Mouse (Mus musculus) brain, embryonic 14.5 days (tissue): ENCODE results near the gene Spdye4a. TPM values are rescaled to one million over a fixed set of nuclear protein-coding genes. Genes with fewer than 3 reads are reported as not detected.
A peak's percentile ranks its signal among the peaks of the same experiment; 100 is the strongest.

Experiments
- DNase-seq: peaks from one replicate; pipeline ENCODE4 v3.0.0-alpha.2; 2011; ENCODE audit warnings: low read depth
- CTCF ChIP-seq: fragments of 200-500 bp; IDR thresholded peaks from 2 replicates; pipeline ENCODE4 v1.5.1; 2012; ENCODE audit warnings: inconsistent platforms, mild to moderate bottlenecking, moderate library complexity, borderline replicate concordance; ENCODE audit not compliant: insufficient read depth, insufficient read length; ENCODE audit errors: extremely low read depth
- POLR2A ChIP-seq: fragments of 200-500 bp; IDR thresholded peaks from 2 replicates; pipeline ENCODE4 v1.6.1; 2012; ENCODE audit warnings: mild to moderate bottlenecking, inconsistent platforms, borderline replicate concordance; ENCODE audit not compliant: poor library complexity, insufficient read depth, insufficient read length, severe bottlenecking; ENCODE audit errors: extremely low read depth
- polyA plus RNA-seq: library from polyadenylated mRNA; depleted of rRNA; stranded (reverse); fragments of >200 nt; gene quantifications from 2 replicates; pipeline ENCODE4 v1.2.3, GENCODE M21; 2012

The Spdye4a gene
- polyA plus RNA-seq, 1 experiment = not detected

DNA sequence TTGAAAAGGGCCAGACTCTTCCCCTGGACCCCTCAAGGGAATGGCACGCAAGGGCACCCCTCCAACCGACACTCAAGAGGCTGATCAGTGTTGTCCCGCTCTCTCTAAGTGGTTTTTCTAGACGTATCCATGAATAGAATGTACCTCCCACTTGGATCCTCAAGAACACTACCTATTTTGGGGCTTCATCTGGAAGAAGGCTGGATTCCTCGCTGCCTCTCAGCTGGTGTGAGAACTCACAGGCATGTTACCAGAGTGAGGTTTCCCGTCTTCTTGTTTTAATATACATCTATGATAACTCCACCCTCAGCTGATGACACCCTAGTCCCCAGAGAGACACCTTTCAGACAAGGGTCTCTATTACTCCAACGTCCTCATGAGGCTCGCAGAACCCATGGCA is 34.9 kb upstream of the Spdye4a start:
- no peak for TF ChIP-seq POLR2A
- no peak for TF ChIP-seq CTCF

GRCm38 (mm10) chr5:143255802-143256201 is 29.1 kb upstream of the Spdye4a start:
- DNase-seq = no peak
- TF ChIP-seq POLR2A (no peak), CTCF (no peak)

More for the DNA sequence above, 34.9 kb upstream of the Spdye4a start:
- DNase-seq = no peak

GRCm38 (mm10) chr5:143255131-143255519 is 28.4 kb upstream of the Spdye4a start:
- DNase-seq = no peak
- TF ChIP-seq POLR2A = no peak
- TF ChIP-seq CTCF = no peak

DNA sequence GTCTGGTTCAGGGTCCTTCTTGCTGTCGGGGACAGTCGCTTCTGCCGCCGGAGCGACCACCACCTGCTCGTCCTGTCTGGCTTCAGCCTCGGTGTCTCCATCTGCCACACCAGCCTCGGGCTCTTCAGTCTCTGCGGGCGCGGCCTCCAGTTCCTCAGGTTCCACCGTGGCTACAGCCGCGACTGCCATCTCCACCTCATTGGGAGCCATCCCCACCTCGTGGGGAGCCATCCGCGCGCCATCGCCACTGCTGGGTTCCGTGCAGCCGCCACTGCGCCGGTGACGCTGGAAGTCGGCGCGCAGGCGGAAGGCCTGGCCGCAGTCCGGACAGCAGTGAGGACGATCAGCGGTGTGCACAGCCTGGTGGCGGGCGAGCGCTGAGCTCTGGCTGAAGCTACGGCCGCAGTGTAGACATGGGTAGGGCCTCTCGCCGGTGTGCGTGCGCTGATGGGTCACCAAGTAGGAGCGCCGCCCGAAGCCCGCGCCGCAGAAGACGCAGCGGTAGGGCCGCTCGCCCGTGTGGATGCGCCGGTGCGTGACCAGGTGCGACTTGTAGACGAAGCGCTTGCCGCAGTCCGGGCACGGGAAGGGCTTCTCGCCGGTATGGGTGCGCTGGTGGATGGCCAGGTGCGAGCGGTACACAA is 27.9 kb upstream of the Spdye4a start:
- TF ChIP-seq POLR2A (no peak), CTCF (no peak)

DNA sequence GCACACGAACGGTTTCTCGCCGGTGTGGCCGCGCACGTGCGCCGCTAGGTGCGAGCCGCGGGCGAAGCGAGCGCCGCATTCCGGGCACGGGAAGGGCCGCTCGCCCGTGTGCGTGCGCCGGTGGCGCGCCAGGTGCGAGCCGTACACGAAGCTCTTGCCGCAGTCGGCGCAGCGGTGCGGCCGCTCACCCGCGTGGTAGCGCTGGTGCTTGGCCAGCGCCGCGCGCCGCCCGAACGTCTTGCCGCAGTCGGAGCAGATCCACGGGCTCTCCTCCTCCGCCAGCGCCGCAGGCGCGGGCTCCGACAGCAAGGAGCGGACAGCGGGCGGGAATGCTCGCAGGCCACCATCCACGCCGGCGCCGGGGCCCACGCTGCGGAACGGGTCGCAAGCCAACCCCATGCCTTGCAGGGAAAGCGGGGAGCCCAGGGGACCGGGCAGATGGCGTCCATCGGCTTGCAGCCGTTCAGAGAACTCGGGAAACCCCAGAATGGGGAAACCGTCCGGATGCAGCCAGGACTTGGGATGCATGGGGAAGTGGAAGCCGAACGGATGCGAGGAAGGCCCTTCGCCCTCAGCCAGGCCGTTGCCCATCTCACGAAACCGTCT is 27.3 kb upstream of the Spdye4a start:
- peak; percentile 59 for DNase-seq
- TF ChIP-seq CTCF (no peak), POLR2A (no peak)

More for the DNA sequence above, 27.9 kb upstream of the Spdye4a start:
- peak; percentile 34 for DNase-seq

DNA sequence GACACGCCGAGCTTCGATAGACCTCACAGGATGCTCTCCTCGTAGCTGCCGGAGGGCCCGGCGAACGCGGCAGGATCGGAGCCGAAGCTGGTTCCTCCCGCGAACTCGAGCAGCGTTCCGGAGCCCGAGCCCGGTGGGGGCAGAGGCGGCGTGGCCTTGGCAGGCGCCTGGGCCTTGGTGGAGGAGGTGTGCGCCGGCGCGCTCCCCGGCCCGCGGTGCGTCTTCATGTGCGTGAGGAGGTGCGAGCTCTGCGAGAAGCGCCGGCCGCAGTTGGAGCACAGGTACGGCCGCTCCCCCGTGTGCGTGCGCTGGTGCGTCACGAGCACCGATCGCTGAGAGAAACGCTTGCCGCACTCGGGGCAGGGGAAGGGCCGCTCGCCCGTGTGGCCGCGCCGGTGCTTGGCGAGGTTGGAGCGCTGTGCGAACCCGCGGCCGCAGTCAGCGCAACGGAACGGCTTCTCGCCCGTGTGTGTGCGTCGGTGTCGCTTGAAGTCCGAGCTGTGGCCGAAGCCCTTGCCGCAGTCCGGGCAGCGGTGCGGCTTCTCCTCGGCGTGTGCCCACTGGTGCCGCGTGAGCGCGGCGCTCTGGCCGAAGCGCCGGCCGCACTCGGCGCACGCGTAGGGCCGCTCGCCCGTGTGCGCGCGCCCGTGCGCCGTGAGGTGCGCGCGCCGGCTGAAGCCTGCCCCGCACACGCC is 26.6 kb upstream of the Spdye4a start:
- DNase-seq = peak; percentile 41
- TF ChIP-seq POLR2A (no peak), CTCF (no peak)

DNA sequence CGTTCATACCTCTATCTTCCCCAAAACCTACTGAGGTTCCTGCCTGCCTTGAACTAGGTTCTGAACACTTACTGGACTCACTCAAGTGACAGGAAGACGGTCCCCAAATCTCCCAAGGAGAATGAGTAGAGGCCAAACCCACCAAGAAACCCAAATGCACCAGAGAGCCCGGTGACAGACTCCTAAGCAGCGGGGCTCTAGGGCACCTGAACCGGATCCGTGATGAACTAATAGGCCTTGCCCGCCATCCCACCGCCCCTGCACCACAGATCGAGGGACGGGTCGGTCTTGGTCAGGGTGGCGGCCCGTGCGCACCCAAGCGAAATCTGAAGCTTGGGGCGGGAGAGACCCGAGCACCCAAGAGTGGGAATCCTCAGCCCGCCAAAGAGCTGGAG is 26.1 kb upstream of the Spdye4a start:
- no peak for DNase-seq
- no peak for TF ChIP-seq CTCF
- TF ChIP-seq POLR2A = no peak

GRCm38 (mm10) chr5:143252039-143252438 is 25.3 kb upstream of the Spdye4a start:
- TF ChIP-seq POLR2A (no peak), CTCF (no peak)
- DNase-seq = no peak

- no peak for TF ChIP-seq CTCF
- TF ChIP-seq POLR2A = no peak
Measured at GRCm38 (mm10) chr5:143244926-143245325, 18.2 kb upstream of the Spdye4a start.

DNA sequence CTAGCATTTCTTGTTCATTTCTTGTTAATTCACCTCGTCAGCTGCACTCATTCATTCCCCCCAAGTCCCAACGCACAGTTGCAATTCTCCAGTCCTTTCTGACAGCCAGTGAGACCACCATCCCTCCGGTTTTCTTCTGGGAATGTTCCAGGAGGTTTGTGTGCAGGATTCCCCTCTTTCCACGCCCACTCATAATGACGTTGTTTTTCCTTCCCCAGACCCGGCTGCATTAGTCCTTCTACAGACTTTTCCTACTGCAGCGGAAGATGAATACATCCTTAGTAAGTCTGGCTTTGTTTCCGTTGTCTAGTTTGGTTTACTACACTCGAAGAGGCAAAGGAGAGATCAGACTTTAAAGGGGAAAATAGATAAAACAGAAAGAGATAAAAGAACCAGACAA is 9.3 kb upstream of the Spdye4a start:
- no peak for DNase-seq
- TF ChIP-seq POLR2A (no peak), CTCF (no peak)

More at GRCm38 (mm10) chr5:143244926-143245325, 18.2 kb upstream of the Spdye4a start:
- DNase-seq = no peak

DNA sequence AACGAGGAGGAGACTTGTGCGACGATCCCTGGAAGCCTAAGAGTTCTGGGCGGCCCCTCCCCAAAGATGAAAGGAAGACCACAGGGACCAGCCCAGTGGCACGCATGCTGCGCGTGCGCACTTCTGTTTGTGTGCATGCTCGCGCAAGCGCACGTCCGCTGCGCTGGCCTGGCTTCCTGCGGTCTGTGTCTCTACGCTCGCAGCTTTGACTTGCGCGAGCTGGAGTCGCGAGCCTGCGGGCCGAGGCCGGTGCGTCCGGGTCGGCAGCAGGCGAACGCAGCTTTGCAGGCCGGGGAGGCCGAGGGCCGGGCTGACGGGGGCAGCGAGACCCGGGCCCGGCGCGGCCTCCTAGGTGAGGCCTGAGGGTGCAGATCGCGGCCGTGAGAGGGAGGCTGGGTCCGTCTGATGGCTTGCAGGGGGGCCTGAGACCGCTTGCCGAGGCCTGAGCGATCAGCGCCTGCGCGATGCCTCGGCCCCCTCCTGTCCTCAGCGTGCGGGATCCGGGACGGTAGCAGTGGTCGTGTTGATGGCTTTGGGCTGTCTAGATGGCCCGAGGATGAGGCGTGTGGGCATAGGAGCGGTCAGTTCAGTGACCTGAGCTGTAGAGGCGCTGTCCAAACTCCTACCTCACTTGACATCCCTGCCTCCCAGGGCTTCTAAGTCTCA is 8.5 kb upstream of the Spdye4a start, which contains the start of gene Zfp12:
TSS of gene Zfp12 (plus strand) at position 136 of the 666 bp plus-strand sequence.
- peak; percentile 99 for DNase-seq
- TF ChIP-seq POLR2A = peak; percentile 60
- peak; percentile 20; the same call in 1 of the 2 replicates for TF ChIP-seq CTCF
